Mouse (Mus musculus) testis, adult 2 months (tissue): ENCODE measurements around the gene Serpinb6a.

ENCODE experiments used
- CTCF ChIP-seq: fragments of 200-500 bp; IDR thresholded peaks from 2 replicates; pipeline ENCODE4 v1.5.1; 2012; ENCODE audit warnings: low read depth, mild to moderate bottlenecking, inconsistent platforms, low read length, moderate library complexity; ENCODE audit not compliant: control insufficient read depth, insufficient read depth, insufficient replicate concordance
- POLR2A ChIP-seq: fragments of 200-500 bp; IDR thresholded peaks from 2 replicates; pipeline ENCODE4 v1.6.1; 2012; ENCODE audit warnings: low read depth, mild to moderate bottlenecking, inconsistent platforms, low read length, moderate library complexity; ENCODE audit not compliant: control insufficient read depth

DNA sequence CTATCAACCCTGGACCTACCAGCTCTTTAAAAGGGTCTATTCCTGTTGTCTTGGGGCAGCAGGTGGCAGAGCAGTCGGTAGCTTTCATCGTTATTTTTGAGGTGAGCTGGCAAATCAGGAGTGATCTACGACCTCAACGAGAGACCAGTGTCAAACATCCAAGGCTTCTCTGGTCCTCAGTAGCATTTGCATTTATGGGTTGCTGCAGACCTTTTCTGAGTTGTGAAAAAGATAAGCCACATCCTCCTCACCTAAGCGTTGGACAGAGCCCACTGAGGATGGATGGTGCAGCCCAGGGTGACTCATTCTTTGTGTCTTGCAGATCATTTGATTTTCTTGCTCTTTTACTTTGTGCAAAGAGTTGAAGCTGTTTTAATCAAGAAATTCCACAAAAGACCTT is 464 bp upstream of the Serpinb6a start:
- TF ChIP-seq CTCF (no peak), POLR2A (no peak)
